Mouse (Mus musculus): Measurements from ENCODE around the gene Nudt16l1.

DNA sequence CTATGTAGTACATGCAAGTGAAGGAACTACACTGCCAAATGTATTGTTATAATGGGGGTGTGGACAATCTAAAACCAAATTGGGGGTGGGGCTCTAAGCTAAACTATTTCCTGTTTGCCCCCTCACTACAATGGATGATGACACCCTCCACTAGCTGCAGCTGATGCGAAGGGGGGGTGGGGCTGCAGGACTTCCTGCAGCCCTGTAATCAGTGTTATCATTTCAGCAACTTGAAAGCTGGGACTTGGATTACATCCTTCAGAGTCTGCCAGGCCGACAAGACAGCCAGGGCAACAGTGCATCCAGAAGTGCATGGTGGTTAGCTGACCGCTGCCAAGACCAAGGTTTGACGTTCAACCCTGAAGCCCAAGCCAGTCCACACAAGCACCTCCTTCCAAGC is 33.1 kb downstream of the Nudt16l1 start:
- no peak for TF ChIP-seq ZC3H11A (IDR thresholded peaks at IDR 0.05; ENCODE audit: borderline replicate concordance, low read depth, low read length)
- no peak for TF ChIP-seq HCFC1 (IDR thresholded peaks at IDR 0.05; ENCODE audit: borderline replicate concordance, insufficient read depth, low read length)

Measured in ES-E14 (cell line).